Mouse (Mus musculus): ENCODE measurements around the gene Col1a1. TPM values are rescaled to one million over a fixed set of nuclear protein-coding genes. Genes with fewer than 3 reads are reported as not detected.
A peak's percentile ranks its signal among the peaks of the same experiment; 100 is the strongest.

The Col1a1 gene
- total and polyA plus RNA-seq, 2 experiments from 2014 or later: 53.0 to 73.3 TPM

GRCm38 (mm10) chr11:94971895-94972615 lies 36.0 kb downstream of the Col1a1 start:
- 48% methylated on average over 16 of the region's 16 CpGs for WGBS
- H3K4me1 ChIP-seq (ENCODE audit: insufficient read depth, low read length): no peaks in the 10 kb centered on the region
- TF ChIP-seq CTCF (IDR thresholded peaks at IDR 0.05; ENCODE audit: low read depth): no peak
- H3K9me3 ChIP-seq (ENCODE audit: low read length): no peaks in the 10 kb centered on the region
- H3K27me3 ChIP-seq (ENCODE audit: insufficient read depth, low read length): no peaks in the 10 kb centered on the region
- H3K27ac ChIP-seq: no peak overlapping the region
- H3K9ac ChIP-seq (replicated peaks; ENCODE audit: low read length): no peak overlapping the region
- no peak overlapping the region for H3K4me2 ChIP-seq (ENCODE audit: low read depth, low read length)
- no peak overlapping the region for H3K4me3 ChIP-seq (ENCODE audit: low read length)
- DNase-seq (ENCODE audit: low spot score) (no peak), ATAC-seq (no peak)
- H3K36me3 ChIP-seq (ENCODE audit: insufficient read depth, low read length): no peaks in the 10 kb centered on the region

- H3K9ac ChIP-seq (replicated peaks; ENCODE audit: low read length): no peak overlapping the region
- DNase-seq (ENCODE audit: low spot score): no peak
These were observed 36.9 kb downstream of the Col1a1 start for GRCm38 (mm10) chr11:94972887-94973286.

GRCm38 (mm10) chr11:94973313-94973712 lies 37.3 kb downstream of the Col1a1 start:
- Histone ChIP-seq H3K27ac (no peak overlapping the region), H3K4me1 (ENCODE audit: insufficient read depth, low read length) (no peaks in the 10 kb centered on the region), H3K9me3 (ENCODE audit: low read length) (no peaks in the 10 kb centered on the region), H3K9ac (replicated peaks; ENCODE audit: low read length) (no peak overlapping the region), H3K27me3 (ENCODE audit: insufficient read depth, low read length) (no peaks in the 10 kb centered on the region), H3K36me3 (ENCODE audit: insufficient read depth, low read length) (no peaks in the 10 kb centered on the region), H3K4me2 (ENCODE audit: low read depth, low read length) (no peak overlapping the region), H3K4me3 (ENCODE audit: low read length) (no peak overlapping the region)
- no peak for TF ChIP-seq CTCF (IDR thresholded peaks at IDR 0.05; ENCODE audit: low read depth)
- ATAC-seq (no peak), DNase-seq (ENCODE audit: low spot score) (no peak)
- WGBS: 30% methylated on average over 4 of the region's 4 CpGs

More at GRCm38 (mm10) chr11:94972887-94973286, 36.9 kb downstream of the Col1a1 start:
- H3K4me1 ChIP-seq (ENCODE audit: insufficient read depth, low read length): no peaks in the 10 kb centered on the region
- no peak overlapping the region for H3K4me3 ChIP-seq (ENCODE audit: low read length)
- no peaks in the 10 kb centered on the region for H3K36me3 ChIP-seq (ENCODE audit: insufficient read depth, low read length)
- no peak for ATAC-seq
- no peak overlapping the region for H3K4me2 ChIP-seq (ENCODE audit: low read depth, low read length)
- no peaks in the 10 kb centered on the region for H3K9me3 ChIP-seq (ENCODE audit: low read length)
- H3K27ac ChIP-seq: no peak overlapping the region
- no peaks in the 10 kb centered on the region for H3K27me3 ChIP-seq (ENCODE audit: insufficient read depth, low read length)
- 60% methylated on average over 5 of the region's 5 CpGs for WGBS
- no peak for TF ChIP-seq CTCF (IDR thresholded peaks at IDR 0.05; ENCODE audit: low read depth)

- Histone ChIP-seq H3K27ac (no peak overlapping the region), H3K4me2 (ENCODE audit: low read depth, low read length) (no peak overlapping the region), H3K9ac (replicated peaks; ENCODE audit: low read length) (no peak overlapping the region), H3K4me3 (ENCODE audit: low read length) (no peak overlapping the region), H3K36me3 (ENCODE audit: insufficient read depth, low read length) (no peaks in the 10 kb centered on the region), H3K4me1 (ENCODE audit: insufficient read depth, low read length) (peaks cover 7% of the 10 kb centered on the region; the same call in 1 of the 2 replicates), H3K27me3 (ENCODE audit: insufficient read depth, low read length) (no peaks in the 10 kb centered on the region), H3K9me3 (ENCODE audit: low read length) (no peaks in the 10 kb centered on the region)
- ATAC-seq (no peak), DNase-seq (ENCODE audit: low spot score) (no peak)
- no peak for TF ChIP-seq CTCF (IDR thresholded peaks at IDR 0.05; ENCODE audit: low read depth)
- 61% methylated on average over 2 of the region's 2 CpGs for WGBS
These were observed 38.9 kb downstream of the Col1a1 start for GRCm38 (mm10) chr11:94974951-94975350.

GRCm38 (mm10) chr11:94976199-94976598 lies 40.2 kb downstream of the Col1a1 start, which contains the start of gene Sgca:
TSS of gene Sgca (minus strand) at chr11:94976327.
- Histone ChIP-seq H3K4me2 (ENCODE audit: low read depth, low read length) (no peak within 1 kb of the TSS), H3K27me3 (ENCODE audit: insufficient read depth, low read length) (no peaks in the 10 kb centered on the region), H3K9ac (replicated peaks; ENCODE audit: low read length) (no peak within 1 kb of the TSS), H3K4me3 (ENCODE audit: low read length) (no peak within 1 kb of the TSS), H3K36me3 (ENCODE audit: insufficient read depth, low read length) (no peaks in the 10 kb centered on the region), H3K4me1 (ENCODE audit: insufficient read depth, low read length) (peaks cover 7% of the 10 kb centered on the region; the same call in 1 of the 2 replicates), H3K27ac (no peak within 1 kb of the TSS), H3K9me3 (ENCODE audit: low read length) (no peaks in the 10 kb centered on the region)
- DNase-seq (ENCODE audit: low spot score) (no peak), ATAC-seq (no peak)
- 84% methylated on average over 5 of the region's 5 CpGs for WGBS
- no peak for TF ChIP-seq CTCF (IDR thresholded peaks at IDR 0.05; ENCODE audit: low read depth)

GRCm38 (mm10) chr11:94978178-94978915 lies 42.3 kb downstream of the Col1a1 start:
- 33% methylated on average over 9 of the region's 9 CpGs for whole genome bisulfite sequencing
- no peaks in the 10 kb centered on the region for H3K36me3 ChIP-seq (ENCODE audit: insufficient read depth, low read length)
- DNase-seq (ENCODE audit: low spot score): peak; percentile 53
- no peaks in the 10 kb centered on the region for H3K27me3 ChIP-seq (ENCODE audit: insufficient read depth, low read length)
- peaks cover 7% of the 10 kb centered on the region; the same call in 1 of the 2 replicates for H3K4me1 ChIP-seq (ENCODE audit: insufficient read depth, low read length)
- no peaks in the 10 kb centered on the region for H3K9me3 ChIP-seq (ENCODE audit: low read length)
- H3K4me3 ChIP-seq (ENCODE audit: low read length): peak overlapping the region; percentile 15
- peak overlapping the region; percentile 50 for H3K4me2 ChIP-seq (ENCODE audit: low read depth, low read length)
- no peak for TF ChIP-seq CTCF (IDR thresholded peaks at IDR 0.05; ENCODE audit: low read depth)
- ATAC-seq: peak; percentile 65
- H3K27ac ChIP-seq: peak overlapping the region; percentile 87
- H3K9ac ChIP-seq (replicated peaks; ENCODE audit: low read length): peak overlapping the region; percentile 50

All from hindbrain, postnatal 0 days (tissue).